Mouse (Mus musculus) adrenal gland, postnatal 14 days (tissue): ENCODE data around the gene Sult1d1. TPM values are rescaled to one million over a fixed set of nuclear protein-coding genes. Genes with fewer than 3 reads are reported as not detected.

Experiments
- microRNA-seq, 2 experiments: library from miRNA; unstranded; fragments of <30 nt; microRNA quantifications; one replicate each; pipeline ENCODE4 v1.2.0; 2021
- total RNA-seq: library from RNA; stranded (reverse); gene quantifications from 2 replicates; pipeline ENCODE4 v1.2.3, GENCODE M21; 2021

Sult1d1 gene
- total RNA-seq, 1 experiment from 2014 or later = 15.6 TPM

Small RNA genes lying within 50 kb of the gene (microRNA-seq; reads per million reads assigned to microRNA genes)
- 0 reads per million in 2 experiments for gene Mir3969

Other genes with a start within 250 kb of the Sult1d1 start
- 5.0 TPM in 1 of 2 replicates, not detected in the other for gene Ugt2a3, start 231.8 kb downstream of the Sult1d1 start, total RNA-seq
- gene Ugt2b38, start 144.8 kb downstream of the Sult1d1 start, total RNA-seq = 0.41 TPM in 1 of 2 replicates, not detected in the other
- gene Ugt2a2, start 86.8 kb downstream of the Sult1d1 start, total RNA-seq = not detected in 2 replicates
- not detected in 2 replicates for gene Gm43638, start 82.2 kb downstream of the Sult1d1 start, total RNA-seq
- not detected in 2 replicates for gene Ugt2a1, start 78.2 kb downstream of the Sult1d1 start, total RNA-seq
- 0.56 TPM in 1 of 2 replicates, not detected in the other for gene Sult1b1, start 30.8 kb downstream of the Sult1d1 start, total RNA-seq
- 0.71 and 1.0 TPM in 2 replicates for gene Sult1e1, start 22.6 kb upstream of the Sult1d1 start, total RNA-seq
- gene Csn1s1, start 97.2 kb upstream of the Sult1d1 start, total RNA-seq = not detected in 2 replicates
- 0.79 TPM in 1 of 2 replicates, not detected in the other for gene Csn2, start 130.6 kb upstream of the Sult1d1 start, total RNA-seq
- gene Csn1s2a, start 205.5 kb upstream of the Sult1d1 start, total RNA-seq = not detected in 2 replicates
- not detected in 2 replicates for gene Csn1s2b, start 239.1 kb upstream of the Sult1d1 start, total RNA-seq